Mouse (Mus musculus): ENCODE results near the gene Gm10295. TPM values are rescaled to one million over a fixed set of nuclear protein-coding genes. Genes with fewer than 3 reads are reported as not detected.

The Gm10295 gene
- polyA plus RNA-seq, 1 experiment from 2014 or later: not detected

DNA sequence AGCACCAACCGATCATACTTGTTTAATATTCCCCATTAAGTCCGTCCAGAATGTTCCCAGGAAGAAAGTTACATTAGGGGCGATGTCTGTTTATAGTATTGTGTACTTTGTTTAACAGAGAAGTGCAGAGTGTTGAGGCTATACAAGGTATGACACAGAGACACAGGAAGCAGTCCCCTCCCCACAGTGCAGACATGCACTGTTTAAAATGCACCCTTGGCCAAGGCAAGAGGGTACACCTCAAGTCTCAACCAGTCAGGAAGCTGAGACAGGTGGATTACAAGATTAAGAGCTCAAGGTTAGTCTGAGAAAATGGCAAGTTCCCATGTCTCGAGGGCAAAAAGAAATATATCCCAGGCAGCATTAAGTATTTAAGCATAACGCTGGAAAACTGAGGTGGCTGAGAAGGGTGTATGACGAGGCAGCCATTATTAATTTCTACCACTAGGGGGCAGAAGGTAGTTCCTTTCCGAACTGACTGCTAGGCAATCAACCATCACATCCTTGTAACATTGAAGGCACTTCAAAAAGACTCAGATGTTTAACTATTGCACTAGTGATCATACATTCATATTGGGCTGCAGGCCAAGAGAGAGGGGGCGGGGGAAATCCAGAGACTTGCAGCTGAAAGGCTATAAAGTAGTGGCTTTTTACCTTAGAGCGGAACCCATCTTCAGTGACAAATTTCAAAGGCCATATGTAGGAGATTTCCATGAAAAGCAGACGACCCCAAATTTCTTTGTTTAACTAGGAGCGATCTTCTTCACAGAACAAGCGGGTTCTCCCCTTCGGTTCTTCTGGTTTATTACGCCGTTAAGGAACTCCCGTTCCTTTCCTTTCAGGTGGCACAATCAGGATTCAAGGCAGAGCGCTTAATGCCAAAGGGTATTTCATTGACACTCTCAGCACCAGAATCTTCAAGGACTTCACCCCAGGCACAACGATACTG is 27.8 kb upstream of the Gm10295 start:
- ATAC-seq: no peak; the same call in 1 of the 2 replicates

DNA sequence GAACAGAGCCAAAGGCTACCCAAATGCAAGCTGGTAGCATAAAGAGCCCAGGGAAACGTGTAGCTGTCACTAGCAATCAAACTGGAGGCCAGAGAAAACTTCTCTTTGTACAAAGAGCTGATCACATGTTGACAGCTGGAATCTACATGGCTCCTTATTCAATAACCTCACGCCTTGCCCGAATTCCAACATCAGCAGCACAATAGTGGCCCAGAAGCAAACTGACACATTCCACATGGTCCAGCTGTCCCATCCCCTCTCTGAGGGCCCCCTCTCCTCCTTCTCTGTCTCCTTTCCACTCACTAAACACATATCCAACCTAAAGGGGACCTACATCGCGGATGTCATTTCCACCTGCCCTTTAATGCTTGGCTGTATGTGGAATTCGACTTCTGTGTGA is 26.7 kb upstream of the Gm10295 start:
- no peak for DNase-seq
- Histone ChIP-seq H3K4me1 (ENCODE audit: insufficient read depth) (no peaks in the 10 kb centered on the region), H3K4me2 (ENCODE audit: low read depth, low read length) (no peak overlapping the region), H3K27me3 (ENCODE audit: insufficient read depth, low read length) (no peaks in the 10 kb centered on the region), H3K27ac (ENCODE audit: low read depth) (no peak overlapping the region), H3K9ac (replicated peaks) (no peak overlapping the region), H3K4me3 (ENCODE audit: low read depth, low read length) (no peak overlapping the region), H3K36me3 (replicated peaks; ENCODE audit: insufficient read depth, low read length) (no peaks in the 10 kb centered on the region), H3K9me3 (ENCODE audit: low read length) (no peaks in the 10 kb centered on the region)
- TF ChIP-seq EP300 (IDR thresholded peaks at IDR 0.05; ENCODE audit: low read depth) (no peak), CTCF (IDR thresholded peaks at IDR 0.05; ENCODE audit: low read depth) (no peak)
- no peak for ATAC-seq
- WGBS (ENCODE audit: insufficient replicate concordance): 71% methylated on average over 6 of the region's 6 CpGs

More for the DNA sequence above, 27.8 kb upstream of the Gm10295 start:
- Histone ChIP-seq H3K4me3 (ENCODE audit: low read depth, low read length) (no peak overlapping the region), H3K27me3 (ENCODE audit: insufficient read depth, low read length) (no peaks in the 10 kb centered on the region), H3K4me2 (ENCODE audit: low read depth, low read length) (no peak overlapping the region), H3K4me1 (ENCODE audit: insufficient read depth) (no peaks in the 10 kb centered on the region), H3K27ac (ENCODE audit: low read depth) (no peak overlapping the region), H3K9ac (replicated peaks) (no peak overlapping the region), H3K9me3 (ENCODE audit: low read length) (no peaks in the 10 kb centered on the region), H3K36me3 (replicated peaks; ENCODE audit: insufficient read depth, low read length) (no peaks in the 10 kb centered on the region)
- no peak for TF ChIP-seq EP300 (IDR thresholded peaks at IDR 0.05; ENCODE audit: low read depth)
- TF ChIP-seq CTCF (IDR thresholded peaks at IDR 0.05; ENCODE audit: low read depth): peak; percentile 78
- DNase-seq: peak; percentile 17
- 64% methylated on average over 18 of the region's 18 CpGs for WGBS (ENCODE audit: insufficient replicate concordance)

DNA sequence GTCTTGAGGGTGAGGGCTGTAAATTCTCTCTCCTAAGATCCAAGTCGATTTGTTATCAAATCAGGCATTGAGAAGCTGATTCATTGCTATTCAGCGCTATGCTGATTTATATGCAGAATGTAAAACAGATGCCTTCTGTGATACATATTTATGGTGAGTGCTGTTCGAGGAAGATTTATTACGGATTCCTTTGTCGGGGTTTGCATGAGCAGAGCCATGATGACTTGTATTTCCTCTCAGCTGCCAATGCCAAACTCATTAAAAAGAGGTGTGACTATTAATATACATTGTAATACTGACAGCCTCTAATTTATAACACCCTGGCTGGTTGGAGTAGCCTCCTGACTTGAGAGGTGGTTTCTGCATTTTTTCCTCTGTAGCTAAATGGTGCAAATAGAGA is 22.8 kb upstream of the Gm10295 start:
- no peaks in the 10 kb centered on the region for H3K9me3 ChIP-seq (ENCODE audit: low read length)
- TF ChIP-seq EP300 (IDR thresholded peaks at IDR 0.05; ENCODE audit: low read depth): no peak
- H3K36me3 ChIP-seq (replicated peaks; ENCODE audit: insufficient read depth, low read length): no peaks in the 10 kb centered on the region
- H3K4me2 ChIP-seq (ENCODE audit: low read depth, low read length): no peak overlapping the region
- H3K4me1 ChIP-seq (ENCODE audit: insufficient read depth): no peaks in the 10 kb centered on the region
- no peak overlapping the region for H3K9ac ChIP-seq (replicated peaks)
- 58% methylated on average over 5 of the region's 5 CpGs for WGBS (ENCODE audit: insufficient replicate concordance)
- ATAC-seq: no peak
- DNase-seq: no peak
- no peak overlapping the region for H3K4me3 ChIP-seq (ENCODE audit: low read depth, low read length)
- H3K27ac ChIP-seq (ENCODE audit: low read depth): no peak overlapping the region
- no peaks in the 10 kb centered on the region for H3K27me3 ChIP-seq (ENCODE audit: insufficient read depth, low read length)

DNA sequence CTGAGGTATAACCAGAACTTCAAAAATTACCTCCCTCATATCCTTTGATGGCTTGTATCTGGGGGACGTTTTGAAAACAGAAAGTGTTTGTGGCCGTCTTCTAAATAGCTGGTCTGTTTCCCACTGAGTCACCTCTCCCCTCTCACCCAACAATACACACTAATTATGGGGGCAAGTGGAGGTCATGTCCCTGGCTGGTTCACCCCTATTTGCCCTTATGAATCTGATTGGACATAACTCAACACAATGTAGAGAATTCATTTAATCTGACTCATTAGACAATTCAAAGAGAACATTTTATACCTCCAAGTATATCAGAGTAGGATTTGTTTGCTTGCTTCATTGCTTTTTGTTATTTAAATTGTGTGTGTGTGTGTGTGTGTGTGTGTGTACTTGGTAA is 20.6 kb upstream of the Gm10295 start:
- H3K27me3 ChIP-seq (ENCODE audit: insufficient read depth, low read length): no peaks in the 10 kb centered on the region
- H3K36me3 ChIP-seq (replicated peaks; ENCODE audit: insufficient read depth, low read length): no peaks in the 10 kb centered on the region
- no peaks in the 10 kb centered on the region for H3K4me1 ChIP-seq (ENCODE audit: insufficient read depth)
- no peak for ATAC-seq
- DNase-seq: no peak
- no peak for TF ChIP-seq CTCF (IDR thresholded peaks at IDR 0.05; ENCODE audit: low read depth)
- TF ChIP-seq EP300 (IDR thresholded peaks at IDR 0.05; ENCODE audit: low read depth): no peak
- WGBS (ENCODE audit: insufficient replicate concordance): 46% methylated on average over 2 of the region's 2 CpGs
- no peak overlapping the region for H3K9ac ChIP-seq (replicated peaks)
- no peaks in the 10 kb centered on the region for H3K9me3 ChIP-seq (ENCODE audit: low read length)
- H3K27ac ChIP-seq (ENCODE audit: low read depth): no peak overlapping the region
- H3K4me3 ChIP-seq (ENCODE audit: low read depth, low read length): no peak overlapping the region
- H3K4me2 ChIP-seq (ENCODE audit: low read depth, low read length): no peak overlapping the region

DNA sequence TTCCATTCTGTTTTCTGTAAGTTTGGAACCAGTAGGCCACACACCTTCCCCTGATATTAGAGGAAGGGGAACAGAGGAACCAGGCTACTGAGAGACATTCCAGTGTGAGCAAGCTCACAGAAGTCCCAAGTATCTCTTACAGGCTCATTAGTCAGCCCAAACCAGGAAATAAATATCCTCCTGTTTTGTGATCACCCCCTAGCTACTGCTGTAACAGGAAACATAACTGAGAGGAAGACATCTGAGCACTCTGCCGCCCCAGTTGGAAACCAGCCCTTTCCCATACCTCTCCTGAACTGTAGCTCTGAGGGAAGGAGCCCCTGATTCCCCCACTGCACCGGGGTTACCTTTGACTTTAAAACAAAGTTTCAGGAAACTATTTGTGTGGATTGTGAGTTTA is 19.5 kb upstream of the Gm10295 start:
- H3K27ac ChIP-seq (ENCODE audit: low read depth): peak overlapping the region; percentile 3; the same call in 1 of the 2 replicates
- no peaks in the 10 kb centered on the region for H3K4me1 ChIP-seq (ENCODE audit: insufficient read depth)
- DNase-seq (no peak), ATAC-seq (peak; percentile 8; the same call in 1 of the 2 replicates)
- H3K36me3 ChIP-seq (replicated peaks; ENCODE audit: insufficient read depth, low read length): no peaks in the 10 kb centered on the region
- no peaks in the 10 kb centered on the region for H3K9me3 ChIP-seq (ENCODE audit: low read length)
- no peak overlapping the region for H3K9ac ChIP-seq (replicated peaks)
- no peak overlapping the region for H3K4me2 ChIP-seq (ENCODE audit: low read depth, low read length)
- TF ChIP-seq EP300 (IDR thresholded peaks at IDR 0.05; ENCODE audit: low read depth): no peak
- no peak for TF ChIP-seq CTCF (IDR thresholded peaks at IDR 0.05; ENCODE audit: low read depth)
- 33% methylated on average over 2 of the region's 2 CpGs for WGBS (ENCODE audit: insufficient replicate concordance)
- H3K4me3 ChIP-seq (ENCODE audit: low read depth, low read length): no peak overlapping the region
- no peaks in the 10 kb centered on the region for H3K27me3 ChIP-seq (ENCODE audit: insufficient read depth, low read length)

DNA sequence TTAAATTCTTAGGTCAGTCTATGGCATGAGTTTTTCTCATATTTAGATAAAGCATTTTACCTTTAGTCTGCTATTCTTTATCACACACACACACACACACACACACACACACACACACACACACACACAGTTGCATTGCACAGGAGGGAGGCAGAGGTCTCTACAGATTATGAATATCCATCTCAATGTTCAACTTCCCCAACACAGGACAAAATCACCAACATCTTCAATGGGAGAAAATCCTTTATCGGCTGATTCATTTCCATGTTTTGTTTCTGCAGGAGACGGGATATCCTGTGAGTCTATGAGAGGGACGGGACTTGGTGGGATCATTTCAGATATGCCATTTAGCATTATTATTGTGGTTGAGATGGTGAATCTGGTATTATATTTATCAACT is 18.8 kb upstream of the Gm10295 start:
- 68% methylated on average over 3 of the region's 3 CpGs for WGBS (ENCODE audit: insufficient replicate concordance)
- ATAC-seq: no peak
- H3K36me3 ChIP-seq (replicated peaks; ENCODE audit: insufficient read depth, low read length): no peaks in the 10 kb centered on the region
- no peak overlapping the region for H3K9ac ChIP-seq (replicated peaks)
- no peaks in the 10 kb centered on the region for H3K27me3 ChIP-seq (ENCODE audit: insufficient read depth, low read length)
- DNase-seq: no peak
- no peak overlapping the region for H3K4me3 ChIP-seq (ENCODE audit: low read depth, low read length)
- H3K4me1 ChIP-seq (ENCODE audit: insufficient read depth): no peaks in the 10 kb centered on the region
- TF ChIP-seq CTCF (IDR thresholded peaks at IDR 0.05; ENCODE audit: low read depth) (no peak), EP300 (IDR thresholded peaks at IDR 0.05; ENCODE audit: low read depth) (no peak)
- no peaks in the 10 kb centered on the region for H3K9me3 ChIP-seq (ENCODE audit: low read length)
- no peak overlapping the region for H3K27ac ChIP-seq (ENCODE audit: low read depth)
- no peak overlapping the region for H3K4me2 ChIP-seq (ENCODE audit: low read depth, low read length)
